Mouse (Mus musculus) heart, postnatal 0 days (tissue): ENCODE measurements around the gene Txk.

ENCODE experiments used
- CTCF ChIP-seq: IDR thresholded peaks from 2 replicates; pipeline ENCODE4 v1.5.1; 2016; ENCODE audit warnings: antibody characterized with exemption, control low read depth, low read depth
- EP300 ChIP-seq: IDR thresholded peaks from 2 replicates; pipeline ENCODE4 v1.6.1; 2016; ENCODE audit warnings: antibody characterized with exemption, low read depth

DNA sequence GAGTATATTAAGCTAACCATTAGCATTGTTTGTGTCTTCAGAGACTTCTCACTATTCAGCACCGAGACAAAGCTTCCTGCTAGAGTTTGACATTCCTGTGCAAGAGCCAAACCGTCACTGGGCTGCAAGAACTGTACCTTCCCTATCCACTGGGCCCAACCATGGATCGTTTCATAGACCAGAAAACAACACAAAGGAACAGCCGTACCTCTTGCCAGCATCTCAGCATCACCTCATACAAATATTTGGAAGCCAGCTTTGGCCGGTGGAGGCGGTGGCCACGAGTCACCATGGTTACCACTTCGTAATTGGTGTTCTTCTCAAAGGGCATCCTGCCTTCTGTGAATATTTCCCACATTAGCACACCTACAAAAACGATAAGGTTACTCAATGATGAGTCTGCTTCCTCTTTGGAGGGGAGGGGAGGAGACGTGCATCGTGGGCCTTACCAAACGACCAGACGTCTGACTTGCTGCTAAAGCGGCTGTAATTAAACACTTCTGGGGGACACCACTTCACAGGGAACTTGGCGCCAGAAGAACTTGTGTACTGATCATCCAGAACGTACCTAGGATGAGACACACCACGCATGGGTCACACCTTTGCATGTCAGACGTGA lies 4.7 kb upstream of the Txk start:
- TF ChIP-seq CTCF (no peak), EP300 (no peak)
